Comparison of ENCODE assay signal across 26 mouse cellular contexts in genomic region chr2:31496141-31496540, GRCm38 (mm10). TPM values are rescaled to one million over a fixed set of nuclear protein-coding genes. Genes with fewer than 3 reads are reported as not detected.
DNase-seq lines count a peak whose midpoint lies in the region; ATAC-seq and TF ChIP-seq lines count a peak whose summit lies in the region.
"Had no signal": no experiment of that assay in that cellular context is flagged by ENCODE, and none has a peak within 500 bp of the region (broad histone marks: within the 10 kb centered on the region; RNA-seq: fewer than 3 reads in every experiment).

No protein-coding gene starts in this region.

- ATAC-seq in frontal cortex, adult (ENCODE audit: low TSS enrichment) = peak; percentile 76
- ATAC-seq: intestine, postnatal 0 days had no signal

- no peak overlapping the region for H3K27ac ChIP-seq in left cerebral cortex, adult 2 months
- H3K27ac ChIP-seq: limb, embryonic 12.5 days; lung, embryonic 15.5 days; midbrain, embryonic 12.5 days; stomach, embryonic 15.5 days had no signal

- H3K4me3 ChIP-seq in left cerebral cortex, adult 2 months = no peak overlapping the region
- H3K4me3 ChIP-seq: erythroblast, embryonic 14.5 days; hindbrain, embryonic 10.5 days; limb, embryonic 12.5 days; lung, embryonic 15.5 days; midbrain, embryonic 12.5 days; myocyte; stomach, embryonic 15.5 days had no signal

- TF ChIP-seq CTCF in left cerebral cortex, adult 2 months (IDR thresholded peaks at IDR 0.05) = no peak

- no peak for DNase-seq in frontal cortex, postnatal 14 days (ENCODE audit: low spot score in 2 of 2)
- peak; percentile 11 to 23 for DNase-seq in left cerebral cortex, postnatal 10 days (ENCODE audit: extremely low spot score in 1 of 2, low spot score in 2 of 2)
- DNase-seq in left cerebral cortex, adult 2 months (ENCODE audit: extremely low spot score in 1 of 2, low spot score in 2 of 2) = no peak
- DNase-seq in right cerebral cortex, adult 18-20 months = peak; percentile 15
- no peak for DNase-seq in right cerebral cortex, postnatal 36 days (ENCODE audit: low spot score in 2 of 2)
- DNase-seq in telencephalon, adult 2 months (ENCODE audit: low read depth, low spot score) = peak; percentile 23
- no peak for DNase-seq in heart, adult 8-10 months (ENCODE audit: low spot score)
- DNase-seq: adrenal gland, postnatal 25 days; B cell, adult 2 months; cerebellum, adult 18-20 months; cerebellum, postnatal 10 days; gastrocnemius, postnatal 10 days; heart, postnatal 14 days; kidney, adult 9 months; kidney, postnatal 10 days; layer of hippocampus, postnatal 36 days; thymus, postnatal 14 days had no signal

- intact Hi-C loops in left cerebral cortex, postnatal 10 days (cut with DNase I) = loop anchor here (5.0 kb wide), 1 partner anchor 76 kb away; the partner anchor contains the start of gene Fubp3
- intact Hi-C loops in left cerebral cortex, adult 2 months (cut with DNase I) = loop anchor here (5.0 kb wide), 1 partner anchor 76 kb away; the partner anchor contains the start of gene Fubp3

RNA-seq across cellular contexts. Expression of gene Ass1, which starts 26.1 kb away (rescaled TPM):
- total RNA-seq in left cerebral cortex, postnatal 10 days (2021) = 10 to 100 TPM; 20.6 to 21.2 TPM
- 10 to 100 TPM; 27.7 to 27.8 TPM for total RNA-seq in left cerebral cortex, adult 2 months (2021)
- total RNA-seq in heart, adult 8-10 months (2022) = 1 to 10 TPM; 5.3 to 7.9 (median 7.0) TPM

Comparison
In these comparisons a context has a peak if more than half of its experiments do, and no peak if none do; other contexts are left out.
1. DNase-seq: peak in left cerebral cortex, postnatal 10 days (2 of 2), right cerebral cortex, adult 18-20 months (single experiment) and telencephalon, adult 2 months (single experiment); none in frontal cortex, postnatal 14 days (0 of 2), left cerebral cortex, adult 2 months (0 of 2), right cerebral cortex, postnatal 36 days (0 of 2) and heart, adult 8-10 months (single experiment).